Mouse (Mus musculus): ENCODE data around the gene 1700056E22Rik.

DNA sequence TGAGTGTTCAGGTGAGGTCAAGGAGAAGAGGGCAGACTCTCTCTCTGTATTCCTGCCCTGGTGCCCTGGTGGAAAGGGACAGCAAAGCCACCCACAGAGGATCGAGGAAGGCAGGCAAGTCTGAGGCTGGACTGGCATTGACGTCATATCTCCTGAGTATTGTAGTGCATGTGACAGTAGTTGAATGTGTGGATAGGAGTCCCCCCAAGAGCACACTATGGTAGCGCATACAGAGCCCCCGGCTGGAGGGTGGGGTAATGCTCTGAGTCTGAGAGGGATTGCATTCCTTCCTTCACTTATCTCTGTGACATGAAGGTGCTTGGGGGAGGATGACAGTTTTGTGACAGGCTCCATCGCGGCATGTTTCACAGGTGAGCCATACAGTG is 14.4 kb downstream of the 1700056E22Rik start:
- TF ChIP-seq CTCF (IDR thresholded peaks at IDR 0.05; ENCODE audit: control insufficient read depth, insufficient read depth, insufficient replicate concordance, low read depth, low read length) = no peak
- no peak for TF ChIP-seq POLR2A (IDR thresholded peaks at IDR 0.05; ENCODE audit: control insufficient read depth, low read depth, low read length)

Data from testis, adult 2 months (tissue).